Mouse (Mus musculus) layer of hippocampus, adult 18-20 months (tissue): ENCODE data around the gene Bmp8b. TPM values are rescaled to one million over a fixed set of nuclear protein-coding genes. Genes with fewer than 3 reads are reported as not detected.
"Not testable (repeated sequence)": the region's sequence is repeated elsewhere in the genome, so short reads cannot be mapped to it uniquely, and the experiment has no call there.

Experiments used
- DNase-seq, 2 experiments: peaks; one replicate each; pipeline ENCODE4 v3.0.0; 2022; ENCODE audit warnings: low spot score in 2 of 2
- long read RNA-seq: library from polyadenylated mRNA; stranded (forward); transcript quantifications from one replicate; pipeline ENCODE4 v2.0.0, GENCODE M21; 2021
- total RNA-seq, 2 experiments: library from RNA; stranded (reverse); gene quantifications; 2 replicates each; pipeline ENCODE4 v1.2.3; 2021

Bmp8b gene
- total RNA-seq = not detected
- long read RNA-seq = 0 reads

- DNase-seq = no peak
Measured at GRCm38 (mm10) chr4:123104651-123105450, at the start of gene Bmp8b. TSS of gene Bmp8b (plus strand) at chr4:123105165.

GRCm38 (mm10) chr4:123056560-123057109 is 48.3 kb upstream of the Bmp8b start:
- no peak for DNase-seq

DNA sequence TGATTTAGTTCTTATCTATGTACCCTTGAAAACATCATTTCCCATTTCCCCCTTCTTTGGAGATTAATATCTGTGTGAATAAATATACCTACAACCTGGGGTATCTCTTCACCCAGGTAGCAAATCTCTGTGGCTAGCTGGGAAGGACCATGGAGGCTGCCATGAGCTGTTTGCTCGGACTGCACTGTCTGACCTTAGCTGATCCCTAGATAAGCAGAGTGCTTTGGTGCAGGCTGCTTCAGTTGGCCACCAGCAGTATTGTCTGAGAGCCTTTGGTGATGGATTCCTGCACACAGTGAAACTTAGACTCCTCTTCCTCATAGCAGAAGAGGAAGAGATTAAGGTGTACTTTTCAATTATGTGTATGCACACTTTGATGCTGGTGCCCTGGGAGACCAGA is 47.0 kb upstream of the Bmp8b start:
- DNase-seq = no peak

GRCm38 (mm10) chr4:123061744-123062143 is 43.2 kb upstream of the Bmp8b start:
- no peak for DNase-seq

DNA sequence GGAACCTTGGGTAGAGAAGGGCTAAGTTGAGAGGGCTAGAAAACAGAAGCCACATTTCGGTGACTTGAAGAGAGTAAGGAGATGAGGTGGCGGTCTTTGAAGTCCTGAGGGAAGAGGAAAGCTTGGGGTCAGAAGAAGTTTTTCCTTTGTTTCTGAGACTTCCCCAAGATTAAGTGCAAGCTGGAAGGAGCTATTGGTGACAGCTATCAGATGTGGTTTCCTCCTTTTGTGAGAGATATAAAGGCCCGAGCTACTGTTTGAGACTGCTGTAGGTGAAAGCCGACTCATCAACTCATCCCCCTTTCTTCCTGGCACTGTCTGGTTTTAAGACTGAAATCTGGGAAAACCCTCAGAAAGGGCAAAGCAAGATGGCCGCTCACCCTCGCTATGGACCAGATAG is 36.3 kb upstream of the Bmp8b start:
- no peak for DNase-seq

- DNase-seq = no peak
Measured at GRCm38 (mm10) chr4:123071266-123071966, 33.5 kb upstream of the Bmp8b start.

- no peak for DNase-seq
Measured at GRCm38 (mm10) chr4:123076928-123077327, 28.0 kb upstream of the Bmp8b start.

GRCm38 (mm10) chr4:123078231-123078630 is 26.7 kb upstream of the Bmp8b start:
- DNase-seq = no peak

GRCm38 (mm10) chr4:123080791-123081190 is 24.2 kb upstream of the Bmp8b start:
- DNase-seq = no peak

- peak; percentile 39 to 71 for DNase-seq
Measured at GRCm38 (mm10) chr4:123082283-123083163, 22.4 kb upstream of the Bmp8b start.

- no peak for DNase-seq
Measured at GRCm38 (mm10) chr4:123083323-123083902, 21.6 kb upstream of the Bmp8b start.

DNA sequence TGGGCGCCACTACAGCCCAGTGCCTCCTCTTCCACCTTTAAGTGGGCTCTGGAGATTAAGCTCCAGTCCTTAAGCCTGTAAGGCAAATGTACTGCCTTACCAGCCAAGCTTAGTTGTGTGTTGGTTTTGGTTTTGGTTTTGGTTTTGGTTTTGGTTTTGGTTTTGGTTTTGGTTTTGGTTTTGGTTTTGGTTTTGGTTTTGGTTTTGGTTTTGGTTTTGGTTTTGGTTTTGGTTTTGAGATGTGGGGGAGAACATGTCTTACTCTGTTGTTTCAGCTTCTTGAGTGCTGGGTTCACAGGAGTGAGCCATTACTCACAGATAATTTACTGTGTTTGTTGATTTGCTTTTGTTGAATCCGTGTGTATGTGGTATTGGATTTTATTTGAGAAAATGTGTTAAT is 19.7 kb upstream of the Bmp8b start:
- no peak for DNase-seq

GRCm38 (mm10) chr4:123086381-123086780 is 18.6 kb upstream of the Bmp8b start:
- DNase-seq = no peak

DNA sequence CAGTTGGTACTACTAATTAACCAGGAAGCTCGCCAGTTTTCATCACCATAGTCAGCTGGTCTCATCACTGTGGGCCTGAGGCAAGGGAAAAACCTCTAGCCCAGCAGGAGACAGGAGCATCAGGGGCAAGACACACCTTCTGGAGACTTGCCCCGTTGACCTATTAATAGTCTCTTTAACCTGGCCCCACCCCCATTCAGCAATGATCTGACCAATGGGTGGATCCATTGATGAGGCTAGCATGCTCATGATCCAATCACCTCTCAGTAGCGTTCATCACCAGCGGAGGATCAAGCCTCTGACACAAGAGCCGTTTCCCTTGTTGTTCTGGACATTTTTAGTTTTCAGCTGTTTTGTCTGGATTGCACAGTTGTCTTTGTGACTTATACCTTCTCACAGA is 12.3 kb upstream of the Bmp8b start:
- no peak for DNase-seq

DNA sequence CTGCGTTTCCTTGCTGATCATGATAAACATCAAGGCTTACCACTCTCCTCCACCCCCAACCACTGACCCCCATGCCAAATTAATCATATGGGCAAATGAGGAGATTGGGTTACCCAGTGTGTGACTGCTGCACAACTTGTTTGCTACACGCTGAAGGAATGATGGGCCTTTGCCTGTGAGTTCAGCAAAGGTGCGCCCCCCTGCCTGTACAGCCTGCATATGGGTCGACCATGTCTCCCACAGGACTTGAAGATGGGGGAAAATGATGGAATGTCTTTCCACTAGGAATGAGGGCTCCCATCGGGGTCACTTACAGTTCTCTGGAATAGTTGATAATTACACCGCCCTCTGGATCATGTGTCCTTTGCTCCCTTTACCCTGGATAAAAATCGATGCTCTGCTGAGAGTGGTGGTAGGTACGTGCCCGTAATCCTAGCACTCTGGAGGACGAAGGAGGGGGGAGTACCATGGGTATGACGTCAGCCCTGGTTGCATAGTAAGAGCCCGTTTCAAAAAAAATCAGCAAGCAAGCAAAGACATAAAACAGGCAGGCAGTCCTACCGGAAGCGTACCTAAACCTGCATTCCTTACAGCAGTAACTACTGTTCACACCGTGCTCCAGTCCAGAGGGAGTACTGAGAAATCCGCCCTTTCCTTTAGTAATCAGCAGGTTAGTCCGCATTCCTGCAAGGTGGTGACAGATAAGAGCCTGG is 11.7 kb upstream of the Bmp8b start:
- no peak for DNase-seq

- DNase-seq = no peak
Measured at GRCm38 (mm10) chr4:123093869-123094268, 11.1 kb upstream of the Bmp8b start.

GRCm38 (mm10) chr4:123105451-123105790 is 456 bp downstream of the Bmp8b start:
- DNase-seq = no peak

GRCm38 (mm10) chr4:123105929-123106328 is 964 bp downstream of the Bmp8b start:
- not testable (repeated sequence) for DNase-seq

DNA sequence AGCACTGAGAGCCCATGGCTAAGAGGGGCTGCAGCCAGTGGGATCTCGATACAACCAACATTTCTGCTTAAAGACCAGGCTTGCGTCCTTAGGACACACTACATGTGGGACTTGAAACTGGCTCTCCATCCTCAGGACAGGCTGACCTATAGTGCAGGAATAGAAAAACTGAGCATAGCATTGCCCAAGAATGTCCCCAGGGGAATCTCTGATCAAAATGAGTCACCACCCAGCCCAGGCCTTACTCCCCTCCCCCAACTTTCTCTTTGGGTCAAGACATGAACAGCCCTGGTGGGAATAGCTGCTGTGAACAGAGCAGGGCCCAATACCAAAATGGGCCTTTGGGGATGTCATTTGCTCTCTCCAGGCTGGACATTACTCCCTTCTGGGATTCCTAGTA is 1.9 kb downstream of the Bmp8b start:
- DNase-seq = no peak

GRCm38 (mm10) chr4:123108056-123108455 is 3.1 kb downstream of the Bmp8b start:
- DNase-seq = no peak
